Mouse (Mus musculus): ENCODE measurements at regions not wholly inside any gene's neighbourhood (a gene's known extent, or its start where the extent isn't known, plus 50 kb on each side); places are given as distances from the start of the nearest gene placed in this dataset.

DNA sequence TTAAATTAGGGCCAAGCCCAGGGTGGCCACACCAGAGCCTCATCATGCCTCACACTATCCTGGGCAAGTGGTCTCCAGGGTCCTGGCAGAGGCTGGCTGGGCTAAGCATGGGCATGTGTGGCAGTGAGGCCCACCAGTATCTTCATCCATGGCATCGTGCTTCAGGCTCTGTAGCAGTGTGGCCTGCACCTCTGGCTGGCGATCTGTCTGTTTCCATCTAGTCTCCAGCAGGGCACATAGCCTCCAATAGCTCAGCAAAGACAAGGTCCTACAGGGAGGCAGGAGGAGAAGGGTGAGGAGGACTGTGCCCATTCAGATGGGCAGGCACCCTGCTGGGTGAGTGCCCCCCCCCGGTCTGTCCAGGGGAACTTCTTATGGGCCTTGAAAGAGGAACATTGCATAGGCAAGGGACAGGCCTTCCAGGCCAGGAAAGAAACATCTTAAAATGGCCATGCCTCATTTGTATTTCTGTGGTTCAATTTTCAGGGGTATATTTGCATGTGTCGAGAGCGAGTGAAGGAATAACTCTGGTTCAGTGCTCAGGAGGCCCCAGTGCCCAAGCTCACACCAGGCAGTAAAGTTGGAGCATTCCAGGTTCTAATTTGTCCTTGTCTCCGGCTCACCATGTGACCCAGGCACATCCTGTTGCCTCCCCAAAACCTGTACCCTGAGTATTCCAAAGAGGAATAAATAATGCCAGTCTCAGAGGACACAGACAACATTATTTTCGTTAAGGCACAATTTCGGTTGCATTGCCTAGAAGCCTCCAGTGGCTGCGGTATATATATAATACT is 60.4 kb upstream of the Ppara start:
- in situ Hi-C loops (cut with MboI, MseI), result no loop called here

DNA sequence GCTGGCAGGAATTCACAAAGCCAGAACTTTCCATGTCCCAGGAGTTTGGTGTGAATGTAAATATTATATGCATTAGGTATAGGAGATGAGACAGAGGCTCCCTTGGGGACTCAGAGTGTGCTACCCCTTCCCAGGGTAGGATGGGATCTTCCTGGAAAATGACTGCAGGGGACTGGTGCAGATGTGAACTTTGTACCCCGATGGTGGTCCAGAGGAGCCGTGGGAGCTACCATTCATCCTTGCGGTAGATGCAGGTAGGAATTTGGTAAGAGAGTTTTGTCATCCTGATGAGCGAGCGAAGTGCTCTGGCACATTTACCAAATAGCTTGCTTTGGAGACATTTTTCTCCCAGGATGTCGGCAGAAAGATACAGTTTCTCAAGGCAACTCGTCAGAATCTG is 59.7 kb upstream of the Ppara start:
- in situ Hi-C loops (cut with MboI, MseI), result no loop called here

DNA sequence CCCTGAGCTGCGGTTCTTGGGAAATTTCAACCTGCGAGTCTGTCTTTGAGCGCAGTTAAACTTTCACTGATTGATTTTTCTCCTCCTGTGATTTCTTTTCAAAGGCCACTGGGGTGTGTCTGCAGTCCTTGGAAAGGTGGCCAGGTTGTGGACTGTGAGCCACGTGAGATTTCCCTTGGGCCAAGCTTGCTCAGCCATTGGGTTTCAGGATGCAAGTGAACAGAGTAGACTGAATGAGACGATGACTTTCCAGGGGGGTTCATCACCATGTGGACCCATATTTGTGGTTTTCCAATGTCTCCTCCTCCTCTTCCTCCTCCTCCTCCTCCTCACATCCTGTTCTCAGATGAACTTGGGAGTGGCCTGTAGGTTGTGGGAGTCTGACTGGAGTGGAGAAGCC is 59.0 kb upstream of the Ppara start:
- in situ Hi-C loops (cut with MboI, MseI), result no loop called here

DNA sequence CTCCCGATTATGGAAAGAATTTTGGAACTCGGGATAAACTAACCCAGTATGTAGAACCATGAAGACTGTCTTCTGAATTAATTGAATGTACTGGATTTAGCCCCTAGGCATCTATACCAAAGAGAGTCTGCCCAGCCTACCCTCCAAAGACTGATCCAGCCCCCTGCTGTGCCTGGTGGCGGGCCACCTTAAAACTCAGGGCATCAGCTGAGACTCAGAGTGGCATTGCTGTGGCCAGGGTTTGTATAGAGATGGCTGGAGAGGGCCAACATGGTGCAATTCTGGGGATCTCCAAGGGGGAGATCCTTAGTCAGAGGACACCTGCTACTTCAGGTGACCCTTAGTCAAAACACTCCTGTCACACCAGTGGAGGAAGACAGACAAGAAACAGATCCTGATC is 58.6 kb upstream of the Ppara start:
- in situ Hi-C loops (cut with MboI, MseI), result no loop called here

DNA sequence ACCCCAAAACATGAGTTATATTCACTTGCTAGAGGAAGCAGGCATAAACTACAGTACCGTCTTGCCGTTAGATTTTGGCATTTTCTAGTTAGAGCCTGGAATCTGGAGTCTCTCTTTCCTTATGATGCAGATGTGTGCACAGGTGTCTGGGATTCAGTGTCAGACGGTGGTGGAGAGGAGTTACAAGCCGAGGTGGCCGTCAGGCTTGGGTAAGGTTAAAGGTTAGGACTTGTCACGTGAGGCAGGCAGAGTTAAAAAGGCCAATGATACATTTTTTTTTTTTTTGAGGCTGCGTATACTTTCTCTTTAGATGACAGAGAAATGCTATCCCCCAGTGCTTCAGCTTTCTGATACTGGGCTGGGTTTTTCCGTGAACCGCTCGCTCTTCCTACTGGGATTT is 57.9 kb upstream of the Ppara start:
- in situ Hi-C loops (cut with MboI, MseI), result no loop called here

DNA sequence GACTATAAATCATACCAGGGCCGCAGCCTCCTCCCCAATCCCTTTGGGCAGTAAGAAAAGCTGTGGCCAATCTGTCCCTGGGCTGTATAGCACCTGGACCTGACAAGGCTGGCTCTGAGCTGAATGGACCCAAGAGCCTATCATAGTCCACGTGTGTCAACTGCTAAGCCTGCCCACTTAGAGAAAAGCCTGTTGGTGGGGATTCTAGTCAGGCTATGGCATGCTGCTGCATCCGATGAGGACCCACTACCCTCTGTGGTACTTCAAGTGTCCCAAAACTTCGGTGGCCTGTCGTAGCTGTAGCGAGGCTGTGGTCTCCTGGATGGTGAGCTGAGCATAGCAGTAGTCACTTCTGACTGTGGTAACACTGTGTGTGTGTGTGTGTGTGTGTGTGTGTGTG is 57.4 kb upstream of the Ppara start:
- in situ Hi-C loops (cut with MboI, MseI), result no loop called here

DNA sequence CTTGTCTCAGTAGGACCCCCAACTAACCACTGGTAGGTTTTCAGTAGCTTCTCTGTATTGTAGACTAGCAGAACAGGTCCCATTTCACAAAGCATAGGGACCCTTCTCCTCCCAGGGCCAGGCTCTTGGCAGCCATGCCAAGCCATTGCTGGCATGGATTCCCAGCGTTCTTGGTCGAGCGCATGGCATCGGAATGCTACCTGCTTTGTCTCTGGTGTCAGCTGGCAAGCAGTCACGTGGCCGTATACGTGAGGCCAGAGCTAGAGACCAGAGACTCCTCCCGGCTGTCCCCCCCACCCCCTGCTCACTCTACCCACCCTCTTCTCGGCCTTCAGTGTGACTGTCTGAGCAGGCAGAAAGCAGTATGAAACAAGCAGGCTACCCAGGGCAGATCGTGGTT is 56.9 kb upstream of the Ppara start:
- in situ Hi-C loops (cut with MboI, MseI), result no loop called here

DNA sequence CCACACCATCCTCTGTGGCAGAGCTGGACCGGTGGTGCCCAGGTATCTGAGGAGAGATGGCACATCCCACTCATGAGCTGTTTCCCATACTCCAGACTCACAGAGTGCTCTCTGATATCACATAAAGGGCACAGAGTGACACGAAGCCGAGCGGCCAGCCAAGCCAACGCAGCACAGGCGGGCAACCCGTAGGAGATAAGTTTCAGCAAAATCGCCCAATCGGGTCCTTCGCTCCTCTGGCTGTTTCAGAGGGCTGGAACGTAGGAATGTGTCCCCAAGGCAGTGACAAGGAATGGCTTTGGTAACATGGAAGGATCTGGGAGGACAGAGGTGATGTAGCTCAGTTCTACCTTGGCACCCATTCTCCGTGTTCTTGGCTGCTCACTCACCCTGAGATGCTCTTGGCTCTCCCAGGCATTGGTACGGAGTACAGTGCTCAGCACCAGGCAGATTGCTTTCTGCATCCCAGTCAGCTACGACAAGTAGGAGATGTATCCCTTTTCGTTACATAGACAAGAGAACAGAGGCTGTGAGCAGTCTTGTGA is 56.4 kb upstream of the Ppara start:
- in situ Hi-C loops (cut with MboI, MseI), result no loop called here

DNA sequence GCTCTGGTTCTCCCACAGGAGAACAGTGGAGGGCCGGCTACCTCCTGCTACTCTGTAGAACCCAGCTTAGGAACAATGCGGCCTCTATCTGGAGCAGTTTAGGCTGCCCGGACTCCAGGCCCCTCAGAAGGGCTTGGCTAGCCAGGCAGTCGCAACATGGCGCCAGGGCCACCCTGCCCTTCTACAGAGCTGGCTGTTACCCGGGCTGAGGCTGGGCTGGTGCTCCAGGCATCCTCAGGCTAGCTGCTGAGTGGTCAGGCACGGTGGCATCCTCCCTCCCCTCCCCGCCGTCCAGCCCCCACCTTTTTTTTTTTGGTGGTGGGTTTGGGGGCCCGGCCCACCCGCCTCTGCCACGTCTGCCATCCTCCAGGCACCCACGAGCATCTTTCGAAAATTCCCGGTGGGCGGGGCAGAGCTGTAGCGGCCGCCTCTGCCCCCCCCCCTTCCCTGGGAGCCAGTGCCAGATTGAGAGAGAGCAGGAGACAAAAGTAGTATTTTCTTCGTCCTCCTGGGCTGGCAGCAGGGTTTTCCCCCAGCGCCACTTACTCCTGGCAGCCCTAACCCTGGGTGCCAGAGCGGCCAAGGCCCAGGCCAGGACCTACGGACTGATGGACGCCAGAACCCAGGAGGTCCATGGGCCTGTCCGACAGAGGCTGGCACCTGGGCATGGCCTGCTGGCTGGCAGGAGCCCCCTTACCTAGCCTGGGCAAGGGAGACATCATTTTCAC is 55.6 kb upstream of the Ppara start:
- in situ Hi-C loops (cut with MboI, MseI), result no loop called here

DNA sequence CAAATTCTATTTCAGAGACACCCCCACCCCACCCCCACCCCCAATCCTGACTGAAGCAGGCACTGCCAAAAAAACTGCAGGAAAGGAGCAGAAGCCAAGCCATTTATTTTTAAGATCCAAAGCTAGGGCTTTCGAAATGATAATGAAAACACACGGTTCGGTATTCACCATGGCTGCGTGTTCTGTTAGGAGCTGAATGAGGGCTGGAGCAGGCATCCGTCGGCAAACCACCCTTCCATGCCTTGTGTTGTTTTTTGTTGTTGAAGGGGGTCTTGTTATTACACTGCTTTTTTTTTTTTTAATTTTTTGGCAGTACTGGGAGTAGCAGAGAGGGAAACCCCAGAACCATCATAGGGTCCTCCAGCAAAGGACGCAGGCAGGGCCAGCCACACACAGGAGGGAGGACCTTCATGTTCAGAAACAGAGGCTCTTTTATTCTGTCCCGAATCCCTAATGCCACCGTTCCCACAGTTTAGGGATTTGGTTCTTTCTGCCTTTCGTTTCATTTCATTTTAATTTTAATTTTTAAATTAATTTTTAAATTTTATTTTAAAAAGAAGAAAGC is 54.8 kb upstream of the Ppara start:
- in situ Hi-C loops (cut with MboI, MseI), result no loop called here

DNA sequence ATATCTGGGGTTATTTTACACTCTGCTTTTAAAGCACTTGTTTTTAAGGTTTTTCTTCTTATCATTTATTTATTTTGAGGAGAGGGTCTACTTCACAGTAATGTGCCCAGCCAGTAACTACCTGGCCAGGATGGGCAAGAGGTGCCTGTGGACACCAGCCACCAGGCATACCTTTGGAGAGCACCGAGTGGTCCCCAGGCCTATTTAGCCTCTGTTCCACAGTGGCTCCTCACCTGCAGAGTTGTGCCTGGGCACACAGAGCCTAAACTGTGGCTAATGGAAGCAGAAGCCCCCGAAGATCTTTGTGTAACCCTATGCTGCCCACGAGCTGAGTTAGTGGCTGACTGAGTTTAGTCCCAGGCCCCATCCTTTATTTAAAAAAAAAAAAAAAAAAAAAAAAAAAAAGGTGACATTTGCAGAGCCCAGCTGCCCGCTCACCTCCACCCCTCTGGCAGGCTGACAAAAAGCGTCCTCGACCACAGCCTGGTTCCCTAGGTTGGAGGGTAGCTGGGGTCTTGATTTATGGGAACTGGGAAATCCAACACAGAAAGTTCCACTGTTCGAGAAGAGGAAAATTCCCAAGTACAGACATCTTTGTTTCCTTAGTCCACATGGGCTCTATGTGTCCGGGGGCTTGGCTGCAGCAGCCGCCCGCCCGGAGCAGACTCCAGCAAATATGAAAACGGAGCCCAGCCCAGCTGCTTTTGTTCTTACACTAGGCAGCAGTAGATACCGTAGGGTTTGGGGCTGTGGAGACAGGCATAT is 54.1 kb upstream of the Ppara start:
- in situ Hi-C loops (cut with MboI, MseI), result no loop called here

DNA sequence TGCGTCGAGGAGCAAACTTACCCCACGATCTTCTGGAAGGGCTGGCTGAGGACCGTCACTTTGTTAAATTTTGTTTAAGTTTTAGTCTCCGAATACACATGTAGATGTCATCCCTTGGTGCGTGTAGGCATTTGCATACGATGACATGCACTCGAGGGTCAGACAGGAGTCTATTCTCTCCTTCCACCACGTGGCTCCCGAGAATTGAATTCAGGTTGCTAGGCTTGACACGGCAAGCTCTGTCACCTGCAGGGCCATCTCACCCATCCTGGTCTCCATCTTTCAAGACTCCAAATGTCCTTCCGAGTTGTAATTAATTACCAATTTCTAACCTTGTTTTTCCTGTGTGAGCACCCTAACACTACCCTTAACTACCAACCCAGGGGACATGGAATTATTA is 52.7 kb upstream of the Ppara start:
- in situ Hi-C loops (cut with MboI, MseI), result no loop called here

DNA sequence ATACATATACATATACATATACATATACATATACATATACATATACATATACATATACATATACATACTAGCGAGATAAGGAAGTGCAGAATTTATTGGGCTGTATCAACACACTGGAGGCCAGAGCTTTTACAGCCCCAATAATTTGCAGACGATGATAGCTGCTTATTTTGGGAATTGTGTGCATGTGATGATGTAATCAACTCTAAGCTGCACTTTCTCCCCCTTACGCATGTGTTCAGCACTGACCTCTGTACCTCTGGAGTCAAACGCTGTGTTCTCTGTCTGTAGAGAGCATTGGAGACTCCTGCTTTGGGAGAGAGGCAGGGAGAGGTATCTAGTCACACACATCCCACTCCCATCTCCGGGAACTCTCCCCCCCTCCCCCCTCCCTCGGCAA is 52.0 kb upstream of the Ppara start:
- in situ Hi-C loops (cut with MboI, MseI), result no loop called here

DNA sequence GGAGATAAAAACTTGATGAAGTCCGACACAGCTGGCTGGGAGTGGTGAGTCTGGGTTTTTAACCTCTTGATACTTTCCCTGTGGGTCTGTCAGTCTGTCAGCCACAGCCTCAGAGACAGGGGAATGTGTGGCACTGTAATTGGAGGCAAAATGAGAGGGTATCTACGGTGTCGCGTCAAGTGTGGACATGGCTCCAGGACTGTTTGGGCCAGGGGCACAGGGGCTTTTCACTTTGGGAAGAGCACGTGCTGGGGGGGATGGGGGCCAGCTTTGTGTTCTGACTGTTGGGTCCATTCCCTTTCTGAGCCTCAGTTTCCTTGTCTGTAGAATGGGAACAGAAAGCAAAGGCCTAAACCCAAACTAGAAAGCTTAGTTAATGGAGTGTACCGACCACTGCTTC is 51.5 kb upstream of the Ppara start:
- in situ Hi-C loops (cut with MboI, MseI), result no loop called here

DNA sequence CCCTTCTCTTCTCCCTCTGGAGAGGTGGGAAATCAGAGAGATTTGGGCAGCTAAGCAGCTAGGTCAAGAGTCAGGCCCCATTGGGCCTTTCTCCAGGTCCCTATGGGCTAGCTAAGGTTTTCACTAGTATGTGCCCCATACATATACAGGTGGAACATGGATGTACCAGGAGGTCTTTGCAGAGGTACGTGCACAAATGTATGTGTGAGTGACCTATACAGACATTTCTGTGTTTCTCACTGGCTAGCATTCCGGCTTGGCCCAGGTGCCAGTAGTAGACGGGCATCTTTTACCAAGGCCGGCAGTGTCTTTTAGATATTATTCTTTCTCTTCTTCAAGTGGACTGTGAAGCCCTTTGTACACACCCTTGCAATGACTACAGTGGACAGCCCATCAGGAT is 51.1 kb upstream of the Ppara start:
- in situ Hi-C loops (cut with MboI, MseI), result no loop called here

DNA sequence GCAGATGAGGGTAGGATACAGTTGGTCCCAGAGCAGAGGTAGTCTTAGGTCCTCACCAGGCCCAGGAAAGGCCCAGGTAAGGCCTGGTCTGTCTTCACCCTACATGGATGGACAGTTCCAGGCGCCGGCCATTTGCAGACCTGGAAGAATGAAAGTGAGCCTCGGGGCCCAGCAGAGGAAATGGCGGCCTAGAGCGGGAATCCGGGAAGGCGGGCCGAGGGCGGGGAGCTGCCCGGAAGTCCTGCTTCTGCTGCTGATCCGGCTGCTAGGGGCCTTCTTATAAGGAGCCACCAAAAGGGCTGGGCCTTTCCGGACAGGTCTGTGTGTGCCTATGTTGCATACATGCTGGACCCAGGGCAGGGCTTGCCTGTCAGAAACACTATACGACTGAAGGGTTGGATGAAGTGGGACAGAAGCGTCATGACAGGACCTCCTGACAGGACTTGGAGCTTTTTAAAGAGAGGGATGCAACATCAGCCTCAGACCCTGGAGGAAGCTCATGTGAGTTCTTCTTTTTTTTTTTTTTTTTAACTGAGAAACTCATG is 50.5 kb upstream of the Ppara start:
- in situ Hi-C loops (cut with MboI, MseI), result no loop called here

DNA sequence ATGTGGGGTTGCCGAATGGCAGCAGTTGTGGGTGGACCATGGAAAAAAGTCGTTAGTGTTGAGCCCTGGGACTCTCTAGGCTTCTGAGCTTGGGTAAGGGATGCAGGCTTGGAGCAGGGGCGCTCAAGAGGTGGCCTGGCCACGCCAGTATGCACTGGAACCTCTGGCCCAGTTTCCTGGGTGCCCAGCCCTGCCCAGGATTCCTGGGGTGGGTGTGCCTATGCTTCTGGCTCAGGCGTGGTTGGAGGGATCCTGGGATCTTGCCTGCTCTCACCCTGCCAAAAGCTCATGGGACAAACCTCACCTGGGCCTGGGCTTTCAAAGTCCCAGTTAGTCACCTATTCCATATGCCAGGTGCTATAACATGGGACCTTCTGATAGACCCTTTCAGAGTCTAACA is 49.9 kb upstream of the Ppara start:
- in situ Hi-C loops (cut with MboI, MseI), result no loop called here

Data from regulatory T cell (primary cell).